In genomic region chr1:40378794-40379193, GRCm38 (mm10) we compare ENCODE assay signal across 8 mouse cellular contexts. TPM values are rescaled to one million over a fixed set of nuclear protein-coding genes. Genes with fewer than 3 reads are reported as not detected.
DNase-seq lines count a peak whose midpoint lies in the region; ATAC-seq and TF ChIP-seq lines count a peak whose summit lies in the region.

No protein-coding gene starts in this region.

- no peaks in the 10 kb centered on the region for H3K36me3 ChIP-seq in midbrain, embryonic 10.5 days
- no peaks in the 10 kb centered on the region for H3K36me3 ChIP-seq in midbrain, embryonic 16.5 days (ENCODE audit: control insufficient read depth, insufficient read depth, low read length)
- H3K36me3 ChIP-seq in liver, adult 2 months (ENCODE audit: control insufficient read depth, insufficient read depth, low read length): no peaks in the 10 kb centered on the region
- H3K36me3 ChIP-seq in neural tube, embryonic 15.5 days: no peaks in the 10 kb centered on the region

- peak; percentile 69 for DNase-seq in midbrain, embryonic 10.5 days (ENCODE audit: low spot score)
- peak; percentile 75 for DNase-seq in adrenal gland, postnatal 14 days
- peak; percentile 51 for DNase-seq in embryo, embryonic 11.5 days (ENCODE audit: low read depth, low spot score)
- DNase-seq in heart, postnatal 36 days: peak; percentile 76 to 80
- DNase-seq in liver, adult 2 months (ENCODE audit: extremely low read depth, low read depth, low spot score): peak; percentile 22
- DNase-seq in thymus, postnatal 14 days: peak; percentile 61

- H3K27ac ChIP-seq in midbrain, embryonic 10.5 days (replicated peaks): no peak overlapping the region
- no peak overlapping the region for H3K27ac ChIP-seq in midbrain, embryonic 16.5 days (ENCODE audit: low read length)
- H3K27ac ChIP-seq in liver, adult 2 months (replicated peaks; ENCODE audit: insufficient read depth, low read depth, low read length): no peak overlapping the region
- no peak overlapping the region for H3K27ac ChIP-seq in neural tube, embryonic 15.5 days (replicated peaks)

- no peak for ATAC-seq in midbrain, embryonic 16.5 days
- ATAC-seq in neural tube, embryonic 15.5 days (ENCODE audit: low FRiP score): 0 out of 2 replicates have a peak, but pooled peaks have one; percentile 47

- no peaks in the 10 kb centered on the region for H3K9me3 ChIP-seq in midbrain, embryonic 10.5 days (replicated peaks)
- no peaks in the 10 kb centered on the region for H3K9me3 ChIP-seq in midbrain, embryonic 16.5 days (replicated peaks; ENCODE audit: control insufficient read depth, low read length, poor library complexity, severe bottlenecking)
- no peaks in the 10 kb centered on the region for H3K9me3 ChIP-seq in neural tube, embryonic 15.5 days (replicated peaks)

- H3K27me3 ChIP-seq in midbrain, embryonic 10.5 days (ENCODE audit: low read depth, poor library complexity, severe bottlenecking): no peaks in the 10 kb centered on the region
- no peaks in the 10 kb centered on the region for H3K27me3 ChIP-seq in midbrain, embryonic 16.5 days (ENCODE audit: control insufficient read depth, insufficient read depth, low read depth, low read length)
- no peaks in the 10 kb centered on the region for H3K27me3 ChIP-seq in liver, adult 2 months (ENCODE audit: control insufficient read depth, insufficient read depth, low read length)
- no peaks in the 10 kb centered on the region for H3K27me3 ChIP-seq in neural tube, embryonic 15.5 days (replicated peaks)

- TF ChIP-seq CTCF in liver, adult 2 months (IDR thresholded peaks at IDR 0.05; ENCODE audit: low read depth, low read length): peak; percentile 94

- H3K4me3 ChIP-seq in midbrain, embryonic 10.5 days: no peak overlapping the region
- no peak overlapping the region for H3K4me3 ChIP-seq in midbrain, embryonic 16.5 days (ENCODE audit: low read depth, low read length)
- no peak overlapping the region for H3K4me3 ChIP-seq in liver, adult 2 months (ENCODE audit: insufficient read depth, low read depth, low read length)
- H3K4me3 ChIP-seq in neural tube, embryonic 15.5 days (replicated peaks): no peak overlapping the region

- H3K4me1 ChIP-seq in midbrain, embryonic 10.5 days: 0 out of 2 replicates have a peak, but pooled peaks cover 2% of the 10 kb centered on the region
- no peaks in the 10 kb centered on the region for H3K4me1 ChIP-seq in midbrain, embryonic 16.5 days (ENCODE audit: control insufficient read depth, insufficient read depth, low read length)
- no peaks in the 10 kb centered on the region for H3K4me1 ChIP-seq in liver, adult 2 months (ENCODE audit: control insufficient read depth, insufficient read depth, low read length)
- no peaks in the 10 kb centered on the region for H3K4me1 ChIP-seq in neural tube, embryonic 15.5 days

- 19% methylated on average over 8 of the region's 8 CpGs for WGBS in midbrain, embryonic 10.5 days
- 19% methylated on average over 8 of the region's 8 CpGs for WGBS in midbrain, embryonic 16.5 days
- 16% methylated on average over 8 of the region's 8 CpGs for WGBS in liver, adult 2 months
- 18% methylated on average over 8 of the region's 8 CpGs for WGBS in neural tube, embryonic 15.5 days

- H3K9ac ChIP-seq in midbrain, embryonic 16.5 days (ENCODE audit: low read depth, low read length): no peak overlapping the region
- no peak overlapping the region for H3K9ac ChIP-seq in liver, adult 2 months (ENCODE audit: low read depth, low read length)
- no peak overlapping the region for H3K9ac ChIP-seq in neural tube, embryonic 15.5 days (replicated peaks)

- intact Hi-C loops in heart, postnatal 36 days (cut with DNase I): loop anchor here (1.0 to 10.0 kb wide), 5 partner anchors 151 to 694 kb away; partner anchors contain the start of gene Il1r1

- TF ChIP-seq POLR2A in liver, adult 2 months (IDR thresholded peaks at IDR 0.05; ENCODE audit: extremely low read depth, insufficient read depth, low read length): no peak

- H3K4me2 ChIP-seq in midbrain, embryonic 16.5 days (ENCODE audit: low read length): no peak overlapping the region
- H3K4me2 ChIP-seq in neural tube, embryonic 15.5 days: no peak overlapping the region

- H3K79me2 ChIP-seq in liver, adult 2 months (ENCODE audit: control insufficient read depth, insufficient read depth, low read length): no peaks in the 10 kb centered on the region

RNA-seq across cellular contexts. Expression of gene Il1rl1, which starts 50.6 kb away (rescaled TPM):
- polyA plus RNA-seq in midbrain, embryonic 10.5 days (2016; fragmentation: Nextera tagmentation; extraction: Ambion mirVana): 0.11 TPM in 1 of 2 replicates, not detected in the other
- polyA plus RNA-seq in midbrain, embryonic 16.5 days (2015; fragmentation: Nextera tagmentation; extraction: Ambion mirVana): 0.04 TPM in 1 of 2 replicates, not detected in the other
- 2.2 and 3.4 TPM in 2 replicates for total RNA-seq in adrenal gland, postnatal 14 days (2021)
- under 1 TPM; 0.80 to 0.87 TPM for total RNA-seq in heart, postnatal 36 days (2021)
- total RNA-seq in liver, adult 2 months (2014; rRNA removed): under 0.01 and 0.07 TPM in 2 replicates
- not detected in 2 replicates for polyA plus RNA-seq in liver, adult 2 months (2012; rRNA removed)
- polyA plus RNA-seq in neural tube, embryonic 15.5 days (2015; fragmentation: Nextera tagmentation; extraction: Ambion mirVana): 0.04 and 0.63 TPM in 2 replicates

RNA-seq across cellular contexts. Expression of gene Il1rl2, which starts 54.4 kb away (rescaled TPM):
- 0.64 and 1.2 TPM in 2 replicates for polyA plus RNA-seq in midbrain, embryonic 10.5 days (2016; fragmentation: Nextera tagmentation; extraction: Ambion mirVana)
- polyA plus RNA-seq in midbrain, embryonic 16.5 days (2015; fragmentation: Nextera tagmentation; extraction: Ambion mirVana): 0.75 and 1.2 TPM in 2 replicates
- total RNA-seq in adrenal gland, postnatal 14 days (2021): 3.6 and 4.4 TPM in 2 replicates
- 1 to 10 TPM; 1.8 to 2.4 TPM for total RNA-seq in heart, postnatal 36 days (2021)
- 0.37 and 0.40 TPM in 2 replicates for total RNA-seq in liver, adult 2 months (2014; rRNA removed)
- polyA plus RNA-seq in liver, adult 2 months (2012; rRNA removed): 0.05 and 0.06 TPM in 2 replicates
- polyA plus RNA-seq in neural tube, embryonic 15.5 days (2015; fragmentation: Nextera tagmentation; extraction: Ambion mirVana): 0.81 and 3.1 TPM in 2 replicates

Comparison
In these comparisons a context has a peak if more than half of its experiments do, and no peak if none do; other contexts are left out.
1. DNase-seq: peak in every context shown above with its lines; median percentile 78 in heart, postnatal 36 days; 75 in adrenal gland, postnatal 14 days; 69 in midbrain, embryonic 10.5 days; 61 in thymus, postnatal 14 days; 51 in embryo, embryonic 11.5 days; 22 in liver, adult 2 months.